Mouse (Mus musculus): ENCODE data around the gene Tgm2. TPM values are rescaled to one million over a fixed set of nuclear protein-coding genes. Genes with fewer than 3 reads are reported as not detected.

Gene Tgm2
- total RNA-seq, 2 experiments from 2014 or later, result 44.6 to 85.9 TPM

- no peak for DNase-seq
Measured at GRCm38 (mm10) chr2:158141271-158141670, 5.0 kb downstream of the Tgm2 start.

- no peak for DNase-seq
Measured at GRCm38 (mm10) chr2:158140664-158141063, 5.6 kb downstream of the Tgm2 start.

DNA sequence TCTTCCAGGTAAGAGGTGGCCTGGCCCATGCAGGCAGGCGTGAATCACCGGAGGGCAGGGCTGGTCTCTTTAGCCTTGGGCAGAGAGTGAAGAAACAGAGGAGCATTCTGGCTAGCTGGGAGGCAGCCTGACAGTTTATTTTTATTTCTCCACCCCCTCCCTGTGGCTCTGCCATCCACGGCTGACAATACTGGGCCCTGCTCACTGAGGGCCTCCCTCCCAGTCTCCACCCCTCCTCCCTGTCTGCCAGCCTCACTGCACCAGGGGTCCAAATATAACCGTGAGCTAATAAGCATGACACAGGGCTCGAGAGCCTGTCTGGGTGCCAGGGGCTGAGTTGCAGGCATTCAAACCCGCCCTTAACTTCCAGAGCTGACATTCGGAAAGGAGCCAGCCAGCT lies 6.6 kb downstream of the Tgm2 start:
- peak; percentile 76 to 83 for DNase-seq

GRCm38 (mm10) chr2:158138778-158139177 lies 7.5 kb downstream of the Tgm2 start:
- no peak for DNase-seq

GRCm38 (mm10) chr2:158137771-158138170 lies 8.5 kb downstream of the Tgm2 start:
- peak; percentile 20 to 26 for DNase-seq

DNA sequence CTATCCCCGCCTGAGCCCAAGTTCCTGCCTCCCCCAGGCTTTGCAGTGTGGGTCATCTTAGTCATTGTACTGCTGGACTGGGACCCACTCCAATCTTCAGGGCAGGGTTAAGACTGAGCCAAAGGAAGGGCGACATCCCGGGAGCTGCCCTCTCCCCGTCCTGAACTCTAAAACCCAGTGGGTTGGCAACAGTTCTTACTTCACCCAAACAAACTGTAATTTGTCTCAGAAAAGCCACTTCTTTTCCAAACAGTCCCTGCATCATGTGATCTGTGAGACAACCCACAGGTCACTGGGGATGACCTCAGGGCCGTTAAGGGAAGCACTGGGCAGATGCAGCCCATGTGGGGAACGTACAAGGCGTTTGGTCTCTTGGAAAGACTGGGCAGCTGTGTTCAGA lies 10.0 kb downstream of the Tgm2 start:
- peak; percentile 48 to 63 for DNase-seq

- DNase-seq, result no peak
Measured at GRCm38 (mm10) chr2:158133050-158133449, 13.2 kb downstream of the Tgm2 start.

GRCm38 (mm10) chr2:158132320-158132719 lies 13.9 kb downstream of the Tgm2 start:
- no peak for DNase-seq

- no peak for DNase-seq
Measured at GRCm38 (mm10) chr2:158131197-158131835, 14.9 kb downstream of the Tgm2 start.

DNA sequence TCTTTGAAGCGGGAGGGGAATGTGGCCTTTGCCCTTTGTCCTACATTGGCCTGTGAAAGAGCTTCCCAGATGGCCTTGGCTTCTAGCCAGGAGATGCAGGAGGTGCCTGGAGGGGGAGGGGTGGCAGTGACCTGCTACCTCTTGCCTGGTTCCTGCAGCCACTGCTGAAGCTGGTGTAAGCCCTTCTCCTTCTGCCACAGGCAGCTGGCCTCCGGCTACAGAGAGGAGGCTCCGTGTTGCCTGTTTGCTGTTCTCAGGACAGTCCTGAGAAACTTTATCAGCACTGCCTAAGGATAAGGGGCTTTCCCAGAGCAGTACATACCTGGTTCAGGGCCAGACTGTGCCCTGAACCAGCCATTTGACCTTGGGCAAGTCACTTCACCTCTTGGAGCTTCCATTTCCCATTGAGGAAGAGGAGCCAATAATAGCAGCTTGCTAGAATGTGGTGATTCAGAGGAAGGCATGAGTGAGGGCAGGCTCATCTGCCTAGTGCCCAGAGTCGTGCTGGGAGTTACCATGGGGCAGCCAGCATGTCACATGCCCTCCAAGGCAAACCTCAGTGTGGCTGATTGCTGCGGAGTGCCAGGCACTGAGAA lies 15.7 kb downstream of the Tgm2 start:
- peak; percentile 76 to 89 for DNase-seq

- no peak for DNase-seq
Measured at GRCm38 (mm10) chr2:158129291-158130002, 16.8 kb downstream of the Tgm2 start.

- no peak for DNase-seq
Measured at GRCm38 (mm10) chr2:158128461-158129130, 17.6 kb downstream of the Tgm2 start.

DNA sequence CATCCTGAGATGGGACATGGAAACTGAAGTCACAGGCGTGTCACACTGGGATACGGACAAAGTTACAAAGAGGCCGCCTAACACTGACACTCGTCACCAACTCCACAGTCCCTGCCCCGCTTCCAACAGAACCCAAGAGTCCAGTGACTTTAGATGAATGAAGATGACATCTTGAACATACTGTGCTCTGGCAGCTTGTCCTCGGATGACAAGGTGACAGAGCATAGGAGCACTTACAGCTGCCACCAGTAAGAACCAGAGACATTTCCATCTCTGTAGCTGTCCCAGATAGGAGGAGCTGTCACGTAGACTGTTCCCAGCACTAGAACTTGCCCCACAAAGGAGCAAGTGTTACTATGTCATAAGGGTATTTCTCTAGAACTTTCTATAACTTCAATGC lies 18.4 kb downstream of the Tgm2 start:
- no peak for DNase-seq

GRCm38 (mm10) chr2:158127245-158127644 lies 19.0 kb downstream of the Tgm2 start:
- DNase-seq, result no peak

DNA sequence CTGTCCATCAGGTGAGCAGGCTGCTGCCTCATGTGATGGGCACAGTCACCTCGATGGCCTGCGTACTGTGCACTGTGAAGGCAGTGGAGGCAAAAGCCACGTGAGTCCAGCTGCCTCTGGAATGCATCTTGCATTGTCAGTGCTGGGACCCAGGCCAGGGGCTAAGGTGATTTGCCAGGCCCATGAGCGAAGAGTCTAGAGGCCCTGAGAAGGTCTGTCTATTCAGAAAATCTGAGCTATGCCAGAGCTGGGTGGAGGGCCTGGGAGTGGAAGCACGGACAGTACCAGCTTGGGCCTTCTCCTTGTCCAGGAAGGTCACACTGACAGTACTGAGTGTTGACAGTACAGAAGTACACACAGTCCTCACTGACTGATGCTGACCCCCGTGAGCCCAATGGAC lies 23.4 kb downstream of the Tgm2 start:
- no peak for DNase-seq

- peak; percentile 92 to 94 for DNase-seq
Measured at GRCm38 (mm10) chr2:158121645-158122326, 24.4 kb downstream of the Tgm2 start.

- no peak for DNase-seq
Measured at GRCm38 (mm10) chr2:158120868-158121267, 25.4 kb downstream of the Tgm2 start.

GRCm38 (mm10) chr2:158120211-158120610 lies 26.0 kb downstream of the Tgm2 start:
- no peak for DNase-seq

GRCm38 (mm10) chr2:158119145-158119544 lies 27.1 kb downstream of the Tgm2 start:
- no peak for DNase-seq

DNA sequence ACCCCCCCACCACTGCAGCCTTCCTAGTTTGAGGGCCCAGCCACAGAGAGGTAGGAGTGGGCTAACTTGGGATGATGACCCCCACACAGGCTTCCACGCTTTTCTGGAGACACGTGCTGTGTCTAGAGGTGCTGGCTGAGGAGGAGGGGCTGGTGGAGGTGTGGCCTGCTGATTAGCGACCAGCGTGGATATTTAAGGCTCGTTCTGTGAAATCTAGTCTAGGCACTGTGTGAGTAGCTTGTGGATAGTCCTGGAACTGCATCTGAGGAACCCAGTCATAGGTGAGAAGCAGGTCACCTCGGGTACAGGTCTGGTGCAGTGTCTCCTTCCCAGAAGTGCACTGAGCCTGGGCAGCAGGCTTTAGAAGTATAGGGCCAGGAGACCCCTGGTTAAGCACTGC lies 29.6 kb downstream of the Tgm2 start:
- DNase-seq, result no peak

GRCm38 (mm10) chr2:158115838-158116453 lies 30.3 kb downstream of the Tgm2 start:
- DNase-seq, result no peak

DNA sequence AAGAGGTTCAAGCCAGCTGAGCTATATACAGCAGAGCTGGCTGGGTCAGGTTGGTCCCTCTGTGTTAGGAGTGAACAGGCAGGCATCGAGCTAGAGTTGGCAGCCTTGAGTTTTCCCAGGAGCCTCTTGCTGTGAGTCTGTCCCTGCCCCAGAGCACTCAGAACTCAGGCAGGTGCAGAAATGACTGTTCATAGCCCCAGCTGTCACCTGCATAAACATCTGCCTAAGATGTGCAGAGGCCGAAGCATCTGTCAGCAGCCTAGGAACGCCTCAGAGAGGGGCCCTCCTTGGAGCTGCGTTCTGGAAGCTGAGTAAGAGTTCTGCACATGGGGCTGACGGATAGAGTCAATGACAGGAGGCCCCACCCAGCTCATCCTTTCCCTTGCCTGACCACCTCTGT lies 31.3 kb downstream of the Tgm2 start:
- no peak for DNase-seq
